Mouse (Mus musculus): Measurements from ENCODE around the gene Mpdu1. TPM values are rescaled to one million over a fixed set of nuclear protein-coding genes. Genes with fewer than 3 reads are reported as not detected.
"Not testable (repeated sequence)": the region's sequence is repeated elsewhere in the genome, so short reads cannot be mapped to it uniquely, and the experiment has no call there.

The Mpdu1 gene
- polyA plus RNA-seq, 1 experiment from 2014 or later, result 32.2 TPM

- no peak for TF ChIP-seq CTCF (IDR thresholded peaks at IDR 0.05; ENCODE audit: low read depth)
- 62% methylated on average over 7 of the region's 7 CpGs for WGBS
- Histone ChIP-seq H3K4me2 (no peak overlapping the region), H3K27ac (ENCODE audit: low read depth) (no peak overlapping the region), H3K36me3 (ENCODE audit: insufficient read depth) (no peaks in the 10 kb centered on the region), H3K9ac (no peak overlapping the region), H3K27me3 (ENCODE audit: insufficient read depth, low read length) (peaks cover 4% of the 10 kb centered on the region; the same call in 1 of the 2 replicates), H3K4me1 (ENCODE audit: insufficient read depth) (no peaks in the 10 kb centered on the region), H3K9me3 (ENCODE audit: low read depth, low read length) (no peaks in the 10 kb centered on the region), H3K4me3 (ENCODE audit: low read depth, low read length) (no peak overlapping the region)
- DNase-seq, result no peak
- ATAC-seq (ENCODE audit: insufficient read depth), result no peak
These were observed 41.9 kb downstream of the Mpdu1 start for GRCm38 (mm10) chr11:69620394-69621081.

GRCm38 (mm10) chr11:69617805-69618204, 44.6 kb downstream of the Mpdu1 start, which contains the start of gene Shbg:
Shbg (minus strand) TSS chr11:69617905.
- peaks cover 4% of the 10 kb centered on the region; the same call in 1 of the 2 replicates for H3K27me3 ChIP-seq (ENCODE audit: insufficient read depth, low read length)
- no peak within 1 kb of the TSS for H3K4me3 ChIP-seq (ENCODE audit: low read depth, low read length)
- no peaks in the 10 kb centered on the region for H3K9me3 ChIP-seq (ENCODE audit: low read depth, low read length)
- no peak within 1 kb of the TSS for H3K9ac ChIP-seq
- ATAC-seq (ENCODE audit: insufficient read depth) (no peak), DNase-seq (no peak)
- H3K4me1 ChIP-seq (ENCODE audit: insufficient read depth), result 0 out of 2 replicates have a peak, but pooled peaks cover 5% of the 10 kb centered on the region
- no peaks in the 10 kb centered on the region for H3K36me3 ChIP-seq (ENCODE audit: insufficient read depth)
- no peak within 1 kb of the TSS for H3K27ac ChIP-seq (ENCODE audit: low read depth)
- TF ChIP-seq CTCF (IDR thresholded peaks at IDR 0.05; ENCODE audit: low read depth), result no peak
- 53% methylated on average over 5 of the region's 5 CpGs for WGBS
- H3K4me2 ChIP-seq, result no peak within 1 kb of the TSS

GRCm38 (mm10) chr11:69616781-69617180, 45.7 kb downstream of the Mpdu1 start:
- TF ChIP-seq CTCF (IDR thresholded peaks at IDR 0.05; ENCODE audit: low read depth), result no peak
- no peak overlapping the region for H3K4me3 ChIP-seq (ENCODE audit: low read depth, low read length)
- H3K9ac ChIP-seq, result no peak overlapping the region
- ATAC-seq (ENCODE audit: insufficient read depth) (no peak), DNase-seq (no peak)
- 0 out of 2 replicates have a peak, but pooled peaks cover 5% of the 10 kb centered on the region for H3K4me1 ChIP-seq (ENCODE audit: insufficient read depth)
- peaks cover 4% of the 10 kb centered on the region; the same call in 1 of the 2 replicates for H3K27me3 ChIP-seq (ENCODE audit: insufficient read depth, low read length)
- no peak overlapping the region for H3K27ac ChIP-seq (ENCODE audit: low read depth)
- WGBS, result 45% methylated on average over 10 of the region's 10 CpGs
- H3K4me2 ChIP-seq, result no peak overlapping the region
- H3K9me3 ChIP-seq (ENCODE audit: low read depth, low read length), result no peaks in the 10 kb centered on the region
- H3K36me3 ChIP-seq (ENCODE audit: insufficient read depth), result no peaks in the 10 kb centered on the region

GRCm38 (mm10) chr11:69614257-69614588, 48.2 kb downstream of the Mpdu1 start:
- WGBS, result 45% methylated on average over 11 of the region's 11 CpGs
- not testable (repeated sequence) for H3K9me3 ChIP-seq (ENCODE audit: low read depth, low read length); H3K4me1 ChIP-seq (ENCODE audit: insufficient read depth); H3K36me3 ChIP-seq (ENCODE audit: insufficient read depth); ATAC-seq (ENCODE audit: insufficient read depth); DNase-seq; H3K27ac ChIP-seq (ENCODE audit: low read depth); H3K27me3 ChIP-seq (ENCODE audit: insufficient read depth, low read length); H3K9ac ChIP-seq
- Histone ChIP-seq H3K4me3 (ENCODE audit: low read depth, low read length) (peak overlapping the region; percentile 7), H3K4me2 (peak overlapping the region; percentile 45)

GRCm38 (mm10) chr11:69613553-69614256, 48.7 kb downstream of the Mpdu1 start:
- Histone ChIP-seq H3K4me1 (ENCODE audit: insufficient read depth) (0 out of 2 replicates have a peak, but pooled peaks cover 5% of the 10 kb centered on the region), H3K27ac (ENCODE audit: low read depth) (no peak overlapping the region), H3K9me3 (ENCODE audit: low read depth, low read length) (no peaks in the 10 kb centered on the region), H3K36me3 (ENCODE audit: insufficient read depth) (no peaks in the 10 kb centered on the region), H3K4me2 (peak overlapping the region; percentile 45), H3K9ac (peak overlapping the region; percentile 48), H3K27me3 (ENCODE audit: insufficient read depth, low read length) (peaks cover 4% of the 10 kb centered on the region; the same call in 1 of the 2 replicates), H3K4me3 (ENCODE audit: low read depth, low read length) (peak overlapping the region; percentile 7)
- DNase-seq, result peak; percentile 95
- ATAC-seq (ENCODE audit: insufficient read depth), result peak; percentile 81
- TF ChIP-seq CTCF (IDR thresholded peaks at IDR 0.05; ENCODE audit: low read depth), result peak; percentile 87
- WGBS, result 9% methylated on average over 19 of the region's 19 CpGs

- Histone ChIP-seq H3K4me2 (no peak overlapping the region), H3K4me3 (ENCODE audit: low read depth, low read length) (no peak overlapping the region), H3K4me1 (ENCODE audit: insufficient read depth) (0 out of 2 replicates have a peak, but pooled peaks cover 5% of the 10 kb centered on the region), H3K9ac (no peak overlapping the region; the same call in 1 of the 2 replicates), H3K9me3 (ENCODE audit: low read depth, low read length) (no peaks in the 10 kb centered on the region), H3K36me3 (ENCODE audit: insufficient read depth) (no peaks in the 10 kb centered on the region), H3K27ac (ENCODE audit: low read depth) (no peak overlapping the region), H3K27me3 (ENCODE audit: insufficient read depth, low read length) (no peaks in the 10 kb centered on the region)
- ATAC-seq (ENCODE audit: insufficient read depth) (no peak), DNase-seq (no peak)
- whole genome bisulfite sequencing, result 43% methylated on average over 4 of the region's 4 CpGs
- TF ChIP-seq CTCF (IDR thresholded peaks at IDR 0.05; ENCODE audit: low read depth), result no peak
These were observed 51.5 kb downstream of the Mpdu1 start for GRCm38 (mm10) chr11:69610899-69611298.

- no peak for ATAC-seq (ENCODE audit: insufficient read depth)
- no peak overlapping the region for H3K4me3 ChIP-seq (ENCODE audit: low read depth, low read length)
- H3K4me1 ChIP-seq (ENCODE audit: insufficient read depth), result peaks cover 12% of the 10 kb centered on the region
- no peak for DNase-seq
- WGBS, result 56% methylated on average over 7 of the region's 7 CpGs
- no peak for TF ChIP-seq CTCF (IDR thresholded peaks at IDR 0.05; ENCODE audit: low read depth)
- peaks cover 9% of the 10 kb centered on the region; the same call in 1 of the 2 replicates for H3K27me3 ChIP-seq (ENCODE audit: insufficient read depth, low read length)
- H3K36me3 ChIP-seq (ENCODE audit: insufficient read depth), result no peaks in the 10 kb centered on the region
- no peak overlapping the region for H3K4me2 ChIP-seq
- no peak overlapping the region for H3K27ac ChIP-seq (ENCODE audit: low read depth)
- no peak overlapping the region for H3K9ac ChIP-seq
- H3K9me3 ChIP-seq (ENCODE audit: low read depth, low read length), result no peaks in the 10 kb centered on the region
These were observed 53.0 kb downstream of the Mpdu1 start for GRCm38 (mm10) chr11:69609416-69609815.
